Mouse (Mus musculus) heart, embryonic 11.5 days (tissue): ENCODE measurements around the gene Jaml. TPM values are rescaled to one million over a fixed set of nuclear protein-coding genes. Genes with fewer than 3 reads are reported as not detected.
A peak's percentile ranks its signal among the peaks of the same experiment; 100 is the strongest.

Experiments used
- ATAC-seq: fragments of 200-750 bp; cut with Nextera tagmentation; replicated peaks from 2 replicates; pipeline ENCODE4 v1.8.0; 2017; ENCODE audit warnings: moderate library complexity; ENCODE audit not compliant: insufficient number of reproducible peaks, low FRiP score, low TSS enrichment
- H3K27ac ChIP-seq: fragments of 300-500 bp; sonication (generic); 2 replicates; pipeline ENCODE4 v1.5.1; 2014; ENCODE audit warnings: mild to moderate bottlenecking, low read depth, low read length
- H3K27me3 ChIP-seq: fragments of 300-500 bp; sonication (generic); 2 replicates; pipeline ENCODE4 v1.6.1; 2014; ENCODE audit warnings: mild to moderate bottlenecking, low read length, mixed read lengths; ENCODE audit not compliant: control insufficient read depth, insufficient read depth
- H3K36me3 ChIP-seq: fragments of 300-500 bp; sonication (generic); 2 replicates; pipeline ENCODE4 v1.6.1; 2014; ENCODE audit warnings: mild to moderate bottlenecking, low read length, moderate library complexity, mixed read lengths; ENCODE audit not compliant: control insufficient read depth, insufficient read depth
- H3K4me1 ChIP-seq: fragments of 300-500 bp; sonication (generic); 2 replicates; pipeline ENCODE4 v1.6.1; 2014; ENCODE audit warnings: low read length; ENCODE audit not compliant: control insufficient read depth, insufficient read depth
- H3K4me2 ChIP-seq: fragments of 300-500 bp; sonication (generic); 2 replicates; pipeline ENCODE4 v1.6.1; 2014; ENCODE audit warnings: mild to moderate bottlenecking, moderate library complexity
- H3K4me3 ChIP-seq: fragments of 300-500 bp; sonication (generic); 2 replicates; pipeline ENCODE4 v1.5.1; 2014; ENCODE audit warnings: low read depth, low read length
- H3K9ac ChIP-seq: fragments of 300-500 bp; sonication (generic); 2 replicates; pipeline ENCODE4 v1.6.1; 2014; ENCODE audit warnings: mild to moderate bottlenecking, low read depth, low read length, moderate library complexity
- H3K9me3 ChIP-seq: fragments of 300-500 bp; sonication (generic); replicated peaks from 2 replicates; pipeline ENCODE4 v1.6.1; 2016; ENCODE audit warnings: low read length; ENCODE audit not compliant: control insufficient read depth
- WGBS: fragments of 180-500 bp; shearing (Covaris S2); extraction: QIAGEN DNeasy Blood & Tissue Kit; methylation state at CpG from one replicate; pipeline ENCODE4 v1.1.7; 2014; ENCODE audit not compliant: insufficient replicate concordance; 5-methylcytosine and 5-hydroxymethylcytosine counted together
- polyA plus RNA-seq: library from polyadenylated mRNA; unstranded; fragments of >200 nt; fragmentation: Nextera tagmentation; extraction: Ambion mirVana; gene quantifications from 2 replicates; pipeline ENCODE4 v1.2.1, GENCODE M21; 2014

Gene Jaml
- polyA plus RNA-seq, 1 experiment from 2014 or later: 0.36 TPM

DNA sequence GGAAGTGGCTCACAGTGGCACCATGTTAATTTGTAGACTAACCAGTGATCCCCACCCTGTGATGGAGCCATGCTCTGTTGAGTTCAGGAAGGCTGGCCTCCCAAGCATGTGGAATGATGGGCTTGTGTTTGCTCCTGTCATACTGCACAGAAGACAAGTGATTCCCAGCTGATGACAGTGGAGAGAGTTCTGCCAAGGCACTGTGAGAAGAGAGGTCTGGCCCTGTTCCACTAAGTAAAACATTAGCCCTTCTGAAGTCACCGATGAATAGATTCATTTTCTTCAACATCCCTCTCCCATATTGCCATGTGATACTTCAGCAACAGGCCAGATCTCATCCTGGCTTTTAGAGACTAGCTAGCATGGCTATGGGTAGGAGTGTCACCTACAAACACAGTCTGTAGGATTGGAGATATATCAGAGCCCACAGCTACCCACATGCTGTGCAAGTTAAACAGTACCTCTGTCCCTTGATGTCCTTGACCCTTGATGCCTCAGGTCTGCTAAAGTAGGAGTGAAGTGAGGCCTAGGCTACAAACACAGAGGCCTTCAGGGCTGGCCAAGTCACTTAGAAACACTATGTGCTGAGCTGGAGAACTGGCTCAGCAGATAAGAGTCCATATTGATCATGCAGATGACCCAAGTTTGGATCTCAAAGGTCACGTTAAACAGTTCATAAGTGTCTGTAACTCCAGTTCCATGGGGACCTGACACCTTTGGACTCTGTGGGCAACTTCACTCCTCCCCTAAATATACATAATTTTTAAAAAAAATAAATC, 26.8 kb downstream of the Jaml start:
- no peaks in the 10 kb centered on the region for H3K36me3 ChIP-seq
- ATAC-seq: no peak
- peaks cover 9% of the 10 kb centered on the region for H3K4me1 ChIP-seq
- no peaks in the 10 kb centered on the region for H3K9me3 ChIP-seq
- H3K4me2 ChIP-seq: no peak overlapping the region
- H3K27me3 ChIP-seq: no peaks in the 10 kb centered on the region
- H3K27ac ChIP-seq: no peak overlapping the region
- H3K4me3 ChIP-seq: no peak overlapping the region
- 74% methylated on average over 2 of the region's 2 CpGs for WGBS
- H3K9ac ChIP-seq: no peak overlapping the region

- peaks cover 9% of the 10 kb centered on the region for H3K27me3 ChIP-seq
- ATAC-seq: no peak
These were observed 36.7 kb downstream of the Jaml start for GRCm38 (mm10) chr9:45115706-45116105.

DNA sequence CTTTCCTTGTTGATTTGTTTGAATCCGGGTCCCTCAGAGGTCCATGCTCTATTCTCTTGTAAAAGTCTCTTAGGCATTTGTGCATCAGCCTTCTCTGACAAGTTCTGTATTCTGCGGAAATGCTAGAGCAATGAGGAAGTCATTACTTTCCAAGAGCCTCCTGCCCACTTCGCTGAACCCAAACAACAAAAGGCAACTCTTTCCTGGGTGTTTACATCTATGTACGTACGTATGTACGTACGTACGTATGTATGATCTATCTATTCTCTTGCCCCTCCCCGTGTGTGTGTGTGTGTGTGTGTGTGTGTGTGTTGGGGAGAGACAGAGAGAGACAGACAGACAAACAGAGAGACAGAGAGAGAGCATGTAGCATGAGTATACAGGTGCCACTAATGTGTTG, 37.8 kb downstream of the Jaml start:
- H3K27ac ChIP-seq: no peak overlapping the region
- no peak overlapping the region for H3K4me3 ChIP-seq
- peaks cover 3% of the 10 kb centered on the region; the same call in 1 of the 2 replicates for H3K4me1 ChIP-seq
- H3K9ac ChIP-seq: no peak overlapping the region
- no peak overlapping the region for H3K4me2 ChIP-seq
- 68% methylated on average over 9 of the region's 9 CpGs for WGBS
- H3K27me3 ChIP-seq: peaks cover 9% of the 10 kb centered on the region
- H3K9me3 ChIP-seq: no peaks in the 10 kb centered on the region
- no peak for ATAC-seq
- no peaks in the 10 kb centered on the region for H3K36me3 ChIP-seq

More at GRCm38 (mm10) chr9:45115706-45116105, 36.7 kb downstream of the Jaml start:
- H3K4me1 ChIP-seq: 0 out of 2 replicates have a peak, but pooled peaks cover 3% of the 10 kb centered on the region
- no peaks in the 10 kb centered on the region for H3K9me3 ChIP-seq
- 0 out of 2 replicates have a peak overlapping the region, but pooled peaks have one; percentile 52 for H3K9ac ChIP-seq
- no peak overlapping the region for H3K27ac ChIP-seq
- no peaks in the 10 kb centered on the region for H3K36me3 ChIP-seq
- peak overlapping the region; percentile 30 for H3K4me3 ChIP-seq
- H3K4me2 ChIP-seq: peak overlapping the region; percentile 66
- 5% methylated on average over 14 of the region's 14 CpGs for WGBS

- Histone ChIP-seq H3K27ac (peak within 1 kb of the TSS; percentile 66), H3K9me3 (no peaks in the 10 kb centered on the region), H3K27me3 (peaks cover 9% of the 10 kb centered on the region), H3K9ac (peak within 1 kb of the TSS; percentile 81), H3K36me3 (no peaks in the 10 kb centered on the region), H3K4me3 (peak within 1 kb of the TSS; percentile 65), H3K4me2 (peak within 1 kb of the TSS; percentile 71), H3K4me1 (peaks cover 9% of the 10 kb centered on the region; the same call in 1 of the 2 replicates)
- WGBS: 2% methylated on average over 13 of the region's 13 CpGs
- no peak; the same call in 1 of the 2 replicates for ATAC-seq
These were observed 38.9 kb downstream of the Jaml start, which contains the start of gene Scn2b for GRCm38 (mm10) chr9:45117741-45118431. TSS of gene Scn2b (plus strand) at chr9:45117782.

GRCm38 (mm10) chr9:45118552-45118951, 39.6 kb downstream of the Jaml start:
- Histone ChIP-seq H3K27me3 (peaks cover 9% of the 10 kb centered on the region), H3K27ac (no peak overlapping the region), H3K9me3 (no peaks in the 10 kb centered on the region), H3K4me3 (peak overlapping the region; percentile 65), H3K4me1 (peaks cover 9% of the 10 kb centered on the region; the same call in 1 of the 2 replicates), H3K36me3 (no peaks in the 10 kb centered on the region), H3K9ac (no peak overlapping the region), H3K4me2 (peak overlapping the region; percentile 71)
- no peak for ATAC-seq
- 20% methylated on average over 10 of the region's 10 CpGs for WGBS

GRCm38 (mm10) chr9:45119316-45119953, 40.5 kb downstream of the Jaml start:
- no peak for ATAC-seq
- peaks cover 7% of the 10 kb centered on the region for H3K27me3 ChIP-seq
- no peaks in the 10 kb centered on the region for H3K9me3 ChIP-seq
- 88% methylated on average over 8 of the region's 8 CpGs for WGBS
- H3K27ac ChIP-seq: no peak overlapping the region
- no peak overlapping the region; the same call in 1 of the 2 replicates for H3K4me2 ChIP-seq
- no peak overlapping the region for H3K4me3 ChIP-seq
- no peak overlapping the region for H3K9ac ChIP-seq
- H3K36me3 ChIP-seq: no peaks in the 10 kb centered on the region
- peaks cover 9% of the 10 kb centered on the region; the same call in 1 of the 2 replicates for H3K4me1 ChIP-seq

DNA sequence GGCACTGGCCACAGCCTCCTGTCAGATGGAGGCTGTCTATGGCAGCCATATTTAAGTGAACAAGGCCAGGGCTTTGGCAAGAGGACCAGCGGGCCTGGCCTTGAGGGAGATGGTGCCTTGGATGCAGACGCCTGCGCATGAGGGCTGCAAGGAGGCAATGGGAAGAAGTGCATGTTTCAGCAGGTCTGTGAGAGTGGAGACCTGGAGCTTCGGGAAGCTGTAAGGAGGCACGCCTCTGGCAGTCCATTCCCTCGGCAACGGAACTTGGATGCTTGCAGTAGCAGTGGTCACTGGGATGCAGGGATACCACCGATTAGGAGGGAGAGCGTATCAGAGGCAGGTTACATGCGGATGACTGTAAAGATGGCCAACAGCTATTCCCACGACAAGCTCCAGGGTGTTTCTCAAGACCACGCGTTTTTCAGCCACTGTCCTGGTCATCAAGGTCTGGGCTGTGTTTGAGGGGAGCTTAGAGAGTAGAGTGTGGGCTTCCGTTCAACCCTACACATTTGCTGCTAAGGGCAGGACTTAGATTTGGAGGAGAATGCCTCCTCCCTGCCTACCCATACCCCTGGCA, 41.1 kb downstream of the Jaml start:
- Histone ChIP-seq H3K27me3 (peaks cover 7% of the 10 kb centered on the region), H3K4me1 (peaks cover 9% of the 10 kb centered on the region; the same call in 1 of the 2 replicates), H3K4me3 (no peak overlapping the region), H3K36me3 (no peaks in the 10 kb centered on the region), H3K9me3 (no peaks in the 10 kb centered on the region), H3K27ac (no peak overlapping the region), H3K9ac (no peak overlapping the region), H3K4me2 (no peak overlapping the region)
- ATAC-seq: no peak
- WGBS: 79% methylated on average over 14 of the region's 14 CpGs

- H3K27ac ChIP-seq: no peak overlapping the region
- H3K4me3 ChIP-seq: no peak overlapping the region
- 84% methylated on average over 6 of the region's 6 CpGs for WGBS
These were observed 41.6 kb downstream of the Jaml start for GRCm38 (mm10) chr9:45120567-45120966.

More at GRCm38 (mm10) chr9:45120567-45120966, 41.6 kb downstream of the Jaml start:
- ATAC-seq: no peak
- H3K4me2 ChIP-seq: no peak overlapping the region
- H3K9me3 ChIP-seq: no peaks in the 10 kb centered on the region
- H3K4me1 ChIP-seq: peaks cover 9% of the 10 kb centered on the region; the same call in 1 of the 2 replicates
- peaks cover 7% of the 10 kb centered on the region for H3K27me3 ChIP-seq
- H3K9ac ChIP-seq: no peak overlapping the region
- H3K36me3 ChIP-seq: no peaks in the 10 kb centered on the region
